Mouse (Mus musculus) kidney, postnatal 0 days (tissue): ENCODE data around the gene Lrrc3b. TPM values are rescaled to one million over a fixed set of nuclear protein-coding genes. Genes with fewer than 3 reads are reported as not detected.

Experiments
- ATAC-seq: fragments of 200-750 bp; cut with Nextera tagmentation; replicated peaks from 2 replicates; pipeline ENCODE4 v1.8.0; 2017; ENCODE audit warnings: low read depth, moderate number of reproducible peaks, moderate TSS enrichment, moderate library complexity; ENCODE audit not compliant: low FRiP score
- DNase-seq: peaks from one replicate; pipeline ENCODE4 v3.0.0-alpha.2; 2016; ENCODE audit warnings: low spot score
- H3K27ac ChIP-seq: fragments of 300-500 bp; sonication (generic); 2 replicates; pipeline ENCODE4 v1.5.1; 2014; ENCODE audit warnings: mild to moderate bottlenecking
- H3K27me3 ChIP-seq: fragments of 300-500 bp; sonication (generic); 2 replicates; pipeline ENCODE4 v1.6.1; 2014; ENCODE audit warnings: low read length, mixed read lengths; ENCODE audit not compliant: insufficient read depth
- H3K36me3 ChIP-seq: fragments of 300-500 bp; sonication (generic); 2 replicates; pipeline ENCODE4 v1.6.1; 2014; ENCODE audit warnings: low read length, mixed read lengths; ENCODE audit not compliant: insufficient read depth
- H3K4me1 ChIP-seq: fragments of 300-500 bp; sonication (generic); replicated peaks from 2 replicates; pipeline ENCODE4 v1.6.1; 2014; ENCODE audit warnings: antibody characterized with exemption, low read length, mixed read lengths; ENCODE audit not compliant: insufficient read depth
- H3K4me2 ChIP-seq: fragments of 300-500 bp; sonication (generic); 2 replicates; pipeline ENCODE4 v1.6.1; 2014; ENCODE audit warnings: mild to moderate bottlenecking, low read length, moderate library complexity, mixed read lengths
- H3K4me3 ChIP-seq: fragments of 300-500 bp; sonication (generic); replicated peaks from 2 replicates; pipeline ENCODE4 v1.5.1; 2014; ENCODE audit warnings: low read depth, low read length
- H3K9ac ChIP-seq: fragments of 300-500 bp; sonication (generic); 2 replicates; pipeline ENCODE4 v1.6.1; 2014; ENCODE audit warnings: low read depth, low read length
- H3K9me3 ChIP-seq: fragments of 300-500 bp; sonication (generic); replicated peaks from 2 replicates; pipeline ENCODE4 v1.6.1; 2016; ENCODE audit warnings: low read length, inconsistent platforms, mixed read lengths
- CTCF ChIP-seq: IDR thresholded peaks from 2 replicates; pipeline ENCODE4 v1.5.1; 2016; ENCODE audit warnings: antibody characterized with exemption, low read depth, mild to moderate bottlenecking, moderate library complexity
- WGBS: fragments of 180-500 bp; shearing (Covaris S2); extraction: QIAGEN DNeasy Blood & Tissue Kit; methylation state at CpG from one replicate; pipeline ENCODE4 v1.1.7; 2014; 5-methylcytosine and 5-hydroxymethylcytosine counted together
- polyA plus RNA-seq: library from polyadenylated mRNA; unstranded; fragments of >200 nt; fragmentation: Nextera tagmentation; extraction: Ambion mirVana; gene quantifications from 2 replicates; pipeline ENCODE4 v1.2.1, GENCODE M21; 2015

Lrrc3b gene
- polyA plus RNA-seq, 1 experiment from 2014 or later: 4.4 TPM

- 24% methylated on average over 3 of the region's 3 CpGs for WGBS
- Histone ChIP-seq H3K27ac (no peak overlapping the region), H3K9me3 (no peaks in the 10 kb centered on the region), H3K4me2 (no peak overlapping the region), H3K36me3 (no peaks in the 10 kb centered on the region), H3K9ac (no peak overlapping the region), H3K4me3 (no peak overlapping the region), H3K4me1 (no peaks in the 10 kb centered on the region), H3K27me3 (no peaks in the 10 kb centered on the region)
- peak; percentile 85 for TF ChIP-seq CTCF
- peak; percentile 78 for DNase-seq
- no peak for ATAC-seq
These were observed 83.3 kb downstream of the Lrrc3b start for GRCm38 (mm10) chr14:15355512-15355911.

DNA sequence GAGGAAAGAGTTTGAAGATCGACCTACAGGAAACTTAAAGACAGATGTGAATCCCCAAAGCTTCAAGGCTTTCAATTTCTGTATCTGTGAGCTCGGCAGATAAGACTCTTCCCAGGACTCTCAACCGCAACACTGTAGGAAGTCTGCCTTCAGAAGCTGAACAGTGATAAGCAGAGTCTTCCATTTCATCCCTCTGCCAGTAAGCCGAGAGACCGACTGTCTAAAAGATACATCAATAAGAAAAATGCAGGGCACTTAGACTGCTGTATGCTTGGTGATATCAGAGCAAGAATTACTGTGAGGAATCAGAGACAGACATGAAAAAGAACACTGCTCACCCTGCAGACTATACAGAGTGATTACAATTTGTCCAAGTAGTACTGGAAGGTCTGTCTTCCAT lies 84.5 kb downstream of the Lrrc3b start:
- DNase-seq (no peak), ATAC-seq (no peak)
- H3K4me3 ChIP-seq: no peak overlapping the region
- WGBS: 63% methylated on average over 5 of the region's 5 CpGs
- H3K4me1 ChIP-seq: no peaks in the 10 kb centered on the region
- no peaks in the 10 kb centered on the region for H3K9me3 ChIP-seq
- no peak overlapping the region for H3K9ac ChIP-seq
- no peaks in the 10 kb centered on the region for H3K27me3 ChIP-seq
- no peak overlapping the region for H3K27ac ChIP-seq
- H3K4me2 ChIP-seq: no peak overlapping the region
- TF ChIP-seq CTCF: no peak
- H3K36me3 ChIP-seq: no peaks in the 10 kb centered on the region

DNA sequence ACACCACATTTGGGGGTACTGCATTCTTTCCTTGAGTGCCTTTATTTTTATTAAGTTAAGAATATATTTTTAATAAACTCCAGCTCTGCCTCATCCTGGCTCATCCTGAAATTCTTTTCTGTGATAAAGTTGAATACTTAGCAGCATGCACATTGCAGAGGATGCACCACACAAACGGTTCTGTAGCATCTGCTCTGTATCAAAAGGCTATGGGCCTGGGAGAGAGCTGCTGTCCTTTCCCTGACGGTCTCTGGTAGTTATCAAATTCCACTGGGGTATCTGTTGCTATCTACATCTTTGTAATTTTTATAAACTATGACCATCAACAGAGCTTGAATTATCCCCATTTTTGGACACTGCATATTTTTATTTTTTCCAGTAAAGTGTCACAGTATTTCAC lies 105.7 kb downstream of the Lrrc3b start:
- no peak for DNase-seq
- Histone ChIP-seq H3K4me1 (no peaks in the 10 kb centered on the region), H3K4me2 (no peak overlapping the region), H3K9me3 (no peaks in the 10 kb centered on the region), H3K27me3 (no peaks in the 10 kb centered on the region), H3K27ac (no peak overlapping the region), H3K4me3 (no peak overlapping the region), H3K9ac (no peak overlapping the region), H3K36me3 (no peaks in the 10 kb centered on the region)
- 53% methylated on average over 2 of the region's 2 CpGs for WGBS
- no peak for ATAC-seq
- TF ChIP-seq CTCF: no peak

GRCm38 (mm10) chr14:15331370-15331769 lies 107.4 kb downstream of the Lrrc3b start:
- Histone ChIP-seq H3K9me3 (no peaks in the 10 kb centered on the region), H3K27ac (no peak overlapping the region), H3K36me3 (no peaks in the 10 kb centered on the region), H3K4me2 (no peak overlapping the region), H3K4me3 (no peak overlapping the region), H3K27me3 (no peaks in the 10 kb centered on the region), H3K4me1 (no peaks in the 10 kb centered on the region), H3K9ac (no peak overlapping the region)
- DNase-seq: no peak
- no peak for TF ChIP-seq CTCF
- 63% methylated on average over 1 of the region's 1 CpGs for WGBS
- ATAC-seq: no peak

DNA sequence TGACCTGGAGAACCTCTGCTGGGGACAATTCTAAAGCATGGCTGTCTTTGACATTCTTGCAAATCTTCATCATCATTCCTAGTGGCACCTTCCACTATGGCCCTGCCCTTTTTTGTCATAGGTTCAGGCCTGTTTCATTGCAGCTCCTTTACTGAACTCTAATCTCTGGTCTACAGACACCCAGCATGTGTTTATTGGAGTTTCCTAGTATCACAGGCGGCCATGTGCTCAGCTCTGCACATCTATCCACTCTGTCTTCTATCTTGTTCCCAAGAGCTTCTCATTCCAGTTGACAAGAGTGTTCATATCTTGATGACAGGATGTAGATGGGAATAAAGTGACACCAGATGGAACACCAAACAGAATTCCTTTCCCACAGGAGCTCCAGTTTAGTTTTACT lies 108.6 kb downstream of the Lrrc3b start:
- Histone ChIP-seq H3K4me1 (no peaks in the 10 kb centered on the region), H3K4me2 (no peak overlapping the region), H3K27me3 (no peaks in the 10 kb centered on the region), H3K9me3 (no peaks in the 10 kb centered on the region), H3K4me3 (no peak overlapping the region), H3K27ac (no peak overlapping the region), H3K36me3 (no peaks in the 10 kb centered on the region), H3K9ac (no peak overlapping the region)
- ATAC-seq (no peak), DNase-seq (no peak)
- no peak for TF ChIP-seq CTCF
- 79% methylated on average over 1 of the region's 1 CpGs for WGBS

DNA sequence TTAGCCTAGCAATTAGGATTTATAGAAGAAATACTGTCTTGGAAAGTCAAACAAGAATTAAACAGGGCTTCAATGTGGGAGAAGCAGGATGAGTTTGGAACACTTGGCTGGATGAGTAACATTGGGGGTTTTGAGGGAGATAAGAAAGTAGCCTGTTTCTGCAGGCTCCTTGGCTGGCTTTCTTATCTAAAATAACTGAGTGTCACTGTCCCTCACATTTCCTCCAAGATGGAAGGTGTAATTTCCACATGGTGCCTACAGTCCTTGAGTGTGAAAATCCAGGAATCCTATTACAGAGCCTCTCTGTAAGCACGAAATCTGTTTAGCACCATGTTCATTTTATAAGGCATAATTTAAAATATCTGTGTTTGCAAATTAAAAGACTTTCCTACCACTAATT lies 112.9 kb downstream of the Lrrc3b start:
- 71% methylated on average over 1 of the region's 1 CpGs for WGBS
- H3K4me3 ChIP-seq: no peak overlapping the region
- no peaks in the 10 kb centered on the region for H3K9me3 ChIP-seq
- no peak overlapping the region for H3K4me2 ChIP-seq
- H3K36me3 ChIP-seq: no peaks in the 10 kb centered on the region
- no peak for TF ChIP-seq CTCF
- no peak overlapping the region for H3K27ac ChIP-seq
- DNase-seq (no peak), ATAC-seq (no peak)
- H3K9ac ChIP-seq: no peak overlapping the region
- no peaks in the 10 kb centered on the region for H3K27me3 ChIP-seq
- H3K4me1 ChIP-seq: no peaks in the 10 kb centered on the region

DNA sequence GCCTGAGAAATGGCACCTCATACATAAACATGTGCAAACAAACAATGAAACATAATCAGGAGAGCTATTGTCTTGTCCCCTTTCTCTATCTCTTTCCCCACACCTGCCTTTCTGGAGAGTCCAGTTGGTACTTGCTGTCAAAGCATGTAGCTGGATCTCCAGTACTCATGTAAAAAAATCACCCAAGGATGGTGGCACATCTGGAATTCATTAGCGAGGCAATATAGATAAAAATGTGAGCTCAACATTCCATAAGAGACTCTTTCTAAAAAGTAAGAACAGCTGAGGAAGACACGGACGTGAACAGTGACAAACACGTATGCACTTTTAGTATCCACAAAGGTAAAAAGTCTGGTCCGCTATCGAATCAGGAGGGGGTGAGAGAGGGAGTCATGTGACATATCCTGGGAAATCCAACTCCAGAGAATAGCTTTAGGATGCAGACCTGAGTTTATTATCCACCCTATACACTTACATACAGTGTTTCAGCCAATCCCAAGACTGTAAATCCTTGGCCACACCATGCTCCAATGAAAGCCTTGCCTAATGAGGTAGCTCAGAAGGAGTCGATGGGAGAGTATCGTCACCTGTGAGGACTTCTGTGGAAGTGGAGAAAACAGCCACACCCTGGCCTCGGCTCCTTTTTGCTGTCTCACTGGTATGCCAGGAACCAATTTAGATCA lies 116.2 kb downstream of the Lrrc3b start:
- H3K27me3 ChIP-seq: no peaks in the 10 kb centered on the region
- H3K4me3 ChIP-seq: no peak overlapping the region
- H3K4me1 ChIP-seq: no peaks in the 10 kb centered on the region
- 87% methylated on average over 9 of the region's 9 CpGs for WGBS
- TF ChIP-seq CTCF: no peak
- H3K9ac ChIP-seq: no peak overlapping the region
- no peak for ATAC-seq
- H3K27ac ChIP-seq: no peak overlapping the region
- no peaks in the 10 kb centered on the region for H3K36me3 ChIP-seq
- no peak for DNase-seq
- no peaks in the 10 kb centered on the region for H3K9me3 ChIP-seq
- H3K4me2 ChIP-seq: no peak overlapping the region
